Mouse (Mus musculus) liver, adult (tissue): ENCODE data around the gene Ppara.

Source experiments
- GATA4 ChIP-seq: IDR thresholded peaks from 2 replicates; pipeline ENCODE4 v1.6.1; 2014; ENCODE audit warnings: mild to moderate bottlenecking, low read length; ENCODE audit not compliant: insufficient replicate concordance

The Ppara gene

DNA sequence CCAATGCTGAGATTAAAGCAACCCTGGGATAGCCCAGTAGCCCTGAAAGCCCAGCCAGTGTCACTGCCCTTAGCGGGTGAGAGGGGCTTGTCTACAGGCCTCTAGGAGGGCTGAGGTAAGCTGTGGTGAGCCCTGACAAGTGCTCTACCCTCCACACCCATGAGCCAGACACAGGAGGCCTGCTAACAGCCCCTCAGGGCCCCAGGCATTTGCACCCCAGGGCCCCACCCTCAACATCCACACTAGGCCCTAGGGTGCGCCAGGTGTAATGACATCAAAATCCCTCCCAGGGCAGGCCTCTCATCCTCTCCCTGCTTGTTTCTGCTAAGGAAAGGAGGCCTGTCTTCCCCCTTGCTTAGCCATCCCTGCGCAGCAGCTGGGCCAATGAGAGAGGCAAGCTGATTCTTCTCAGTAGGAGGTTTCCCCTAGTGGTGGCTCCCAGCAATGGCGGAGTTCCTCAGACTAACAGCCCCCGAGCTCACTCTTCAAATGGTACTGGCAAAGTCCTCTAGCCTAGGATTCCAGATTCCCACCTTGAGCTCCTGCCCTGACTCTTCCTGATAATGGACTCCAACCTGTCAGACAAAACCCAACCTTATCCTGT, 22.1 kb upstream of the Ppara start:
- no peak for TF ChIP-seq GATA4

DNA sequence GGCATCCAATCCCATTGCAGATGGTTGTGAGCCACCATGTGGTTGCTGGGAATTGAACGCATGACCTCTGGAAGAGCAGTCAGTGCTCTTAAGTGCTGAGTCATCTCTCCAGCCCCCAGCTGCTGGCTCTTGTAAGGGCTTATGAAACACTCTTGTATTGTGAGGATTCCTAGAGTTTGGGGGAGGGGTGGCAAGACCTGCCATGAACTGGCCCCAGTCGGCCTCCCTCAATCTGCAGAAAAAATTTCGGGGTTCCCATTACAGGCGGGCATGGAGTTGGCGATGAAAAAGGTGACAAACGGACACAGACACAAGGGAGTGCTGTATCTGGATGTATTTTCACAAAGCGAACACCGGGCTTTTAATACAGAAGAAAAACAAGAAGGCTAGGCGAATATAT, 21.4 kb upstream of the Ppara start:
- TF ChIP-seq GATA4, result no peak

DNA sequence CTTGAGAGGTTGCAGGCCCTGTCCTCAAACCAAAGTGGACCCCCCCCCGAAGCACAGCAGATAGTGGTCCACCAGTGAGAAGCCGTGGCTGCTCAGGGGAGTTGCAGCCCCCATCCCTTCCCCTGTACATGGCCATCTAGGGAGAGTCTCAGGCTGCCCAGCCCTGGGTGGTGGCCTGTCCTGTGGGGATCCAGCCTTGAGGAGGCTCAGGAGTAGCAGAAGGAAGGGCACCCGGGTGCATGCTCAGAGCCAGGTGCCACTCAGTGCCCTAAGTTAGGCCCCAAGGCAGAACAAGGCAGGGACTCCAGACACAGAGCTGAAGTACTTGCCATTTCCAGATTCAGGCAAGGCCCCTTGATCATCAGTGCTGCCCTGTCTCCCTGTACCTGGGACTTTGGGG, 19.7 kb upstream of the Ppara start:
- no peak for TF ChIP-seq GATA4

DNA sequence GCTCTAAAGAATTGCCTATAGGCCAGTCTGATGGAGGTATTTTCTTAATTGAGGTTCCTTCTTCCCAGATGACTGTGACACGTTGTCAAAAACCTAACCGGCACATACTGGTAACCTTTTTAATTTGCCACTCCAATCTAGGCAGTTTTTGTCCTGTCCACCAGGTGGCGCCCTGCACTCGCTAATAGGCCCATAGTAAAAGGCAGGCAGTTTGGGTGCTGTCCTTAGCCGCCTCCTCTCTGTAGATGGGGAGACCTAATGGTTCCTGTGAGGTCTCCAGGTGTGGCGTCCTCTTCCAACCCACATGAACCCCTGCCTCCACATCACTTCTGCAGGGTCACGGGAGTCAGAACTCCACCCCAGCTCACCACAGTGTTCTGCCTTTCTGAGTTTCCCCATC, 18.7 kb upstream of the Ppara start:
- TF ChIP-seq GATA4, result no peak

DNA sequence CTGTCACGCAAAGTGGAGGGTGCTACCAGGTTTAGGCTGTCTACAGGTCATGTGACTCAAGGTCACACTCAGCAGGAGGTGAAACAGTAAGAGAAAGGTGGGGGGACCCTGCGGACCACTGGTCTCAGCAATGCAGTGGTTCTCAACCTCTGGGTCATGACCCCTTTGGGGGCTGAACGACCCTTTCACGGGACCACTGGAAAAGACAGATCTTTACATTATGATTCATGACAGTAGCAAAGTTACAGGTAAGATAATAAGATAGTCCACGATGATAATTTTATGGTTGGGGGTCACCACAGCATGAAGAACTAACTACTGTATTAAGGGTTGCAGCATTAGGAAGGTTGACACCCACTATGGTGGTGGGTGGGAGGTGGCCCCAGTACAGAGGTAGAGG, 18.2 kb upstream of the Ppara start:
- TF ChIP-seq GATA4, result no peak

DNA sequence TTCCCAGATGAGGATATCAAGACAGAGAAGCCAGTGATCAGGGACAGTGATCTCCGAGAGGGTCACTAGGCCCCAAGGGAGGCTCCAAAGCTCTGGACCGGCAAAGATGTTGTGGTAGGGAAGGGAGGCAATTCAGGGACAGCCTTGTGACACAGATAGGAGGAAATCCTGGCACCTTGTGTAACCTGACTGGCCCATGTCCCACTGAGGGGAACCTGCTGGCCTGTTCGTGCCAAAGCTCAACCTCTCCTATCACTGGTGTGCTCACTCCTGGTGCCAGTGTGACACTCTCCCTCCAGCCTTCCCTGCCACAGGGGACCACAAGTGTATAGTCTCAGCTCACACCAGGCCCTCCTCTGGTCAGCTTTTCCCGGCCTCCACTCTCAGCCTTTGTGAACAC, 17.8 kb upstream of the Ppara start:
- peak; percentile 41; the same call in 1 of the 2 replicates for TF ChIP-seq GATA4

DNA sequence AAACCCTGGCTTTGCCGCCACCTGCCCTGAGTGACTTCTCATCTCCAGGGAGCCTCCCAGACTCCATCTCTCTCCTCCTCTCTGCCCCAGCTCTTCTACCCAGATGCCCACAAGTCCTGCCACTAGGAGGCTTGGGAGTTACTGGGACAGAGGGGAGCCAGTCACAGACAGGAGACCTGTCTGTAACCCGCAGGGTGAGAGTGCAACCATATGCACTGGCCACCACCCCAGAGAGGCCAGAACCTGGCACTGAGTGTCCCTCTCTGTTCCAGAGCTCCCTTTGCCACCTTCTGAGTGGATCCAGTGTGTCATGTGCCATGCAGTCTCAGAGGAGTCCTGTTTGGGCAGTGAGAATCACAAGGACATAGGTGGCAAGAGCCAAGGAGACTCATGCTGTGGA, 17.0 kb upstream of the Ppara start:
- TF ChIP-seq GATA4, result no peak

DNA sequence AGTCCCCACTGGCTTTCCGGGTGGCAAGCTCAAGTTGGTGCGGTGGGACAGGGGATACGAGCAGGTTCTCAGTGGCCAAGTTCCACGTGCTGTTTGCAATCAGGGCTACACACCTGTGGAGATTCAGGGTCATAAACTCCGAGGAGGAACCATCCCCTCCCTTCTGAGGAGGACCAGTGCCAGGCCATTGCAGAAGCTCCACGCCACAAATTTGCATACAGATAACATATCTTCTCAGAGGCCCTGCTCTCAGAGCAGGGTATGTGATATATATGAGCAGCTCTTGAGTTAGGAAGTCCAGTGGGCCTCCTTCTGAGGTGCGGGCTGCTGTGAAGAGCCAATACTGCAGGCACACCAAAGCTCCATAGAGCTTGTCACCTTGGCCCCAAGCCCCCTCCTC, 15.8 kb upstream of the Ppara start:
- TF ChIP-seq GATA4, result no peak

DNA sequence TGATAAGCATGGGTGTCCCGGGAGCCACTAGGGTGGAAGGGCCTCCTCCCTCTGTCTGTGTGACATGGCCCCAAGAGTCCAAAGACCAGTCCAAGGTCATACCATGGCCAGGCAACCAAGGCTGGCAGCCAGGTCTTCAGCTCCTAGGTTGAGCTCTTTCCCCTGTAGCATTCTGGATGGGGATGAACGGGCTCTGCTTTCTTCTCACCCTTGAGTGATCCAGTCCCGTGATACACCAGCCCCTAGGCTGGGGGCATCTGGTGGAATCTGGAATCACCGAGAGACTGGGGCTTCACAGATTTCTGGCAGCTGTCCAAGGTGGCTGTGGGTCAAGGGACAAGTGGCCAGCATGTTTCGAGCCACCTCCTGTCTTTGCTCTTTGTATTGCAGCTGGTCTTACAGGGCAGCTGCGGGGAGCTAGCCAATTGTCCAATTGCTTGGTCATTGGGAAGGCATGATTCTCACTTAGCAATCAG, 14.4 kb upstream of the Ppara start:
- no peak for TF ChIP-seq GATA4

DNA sequence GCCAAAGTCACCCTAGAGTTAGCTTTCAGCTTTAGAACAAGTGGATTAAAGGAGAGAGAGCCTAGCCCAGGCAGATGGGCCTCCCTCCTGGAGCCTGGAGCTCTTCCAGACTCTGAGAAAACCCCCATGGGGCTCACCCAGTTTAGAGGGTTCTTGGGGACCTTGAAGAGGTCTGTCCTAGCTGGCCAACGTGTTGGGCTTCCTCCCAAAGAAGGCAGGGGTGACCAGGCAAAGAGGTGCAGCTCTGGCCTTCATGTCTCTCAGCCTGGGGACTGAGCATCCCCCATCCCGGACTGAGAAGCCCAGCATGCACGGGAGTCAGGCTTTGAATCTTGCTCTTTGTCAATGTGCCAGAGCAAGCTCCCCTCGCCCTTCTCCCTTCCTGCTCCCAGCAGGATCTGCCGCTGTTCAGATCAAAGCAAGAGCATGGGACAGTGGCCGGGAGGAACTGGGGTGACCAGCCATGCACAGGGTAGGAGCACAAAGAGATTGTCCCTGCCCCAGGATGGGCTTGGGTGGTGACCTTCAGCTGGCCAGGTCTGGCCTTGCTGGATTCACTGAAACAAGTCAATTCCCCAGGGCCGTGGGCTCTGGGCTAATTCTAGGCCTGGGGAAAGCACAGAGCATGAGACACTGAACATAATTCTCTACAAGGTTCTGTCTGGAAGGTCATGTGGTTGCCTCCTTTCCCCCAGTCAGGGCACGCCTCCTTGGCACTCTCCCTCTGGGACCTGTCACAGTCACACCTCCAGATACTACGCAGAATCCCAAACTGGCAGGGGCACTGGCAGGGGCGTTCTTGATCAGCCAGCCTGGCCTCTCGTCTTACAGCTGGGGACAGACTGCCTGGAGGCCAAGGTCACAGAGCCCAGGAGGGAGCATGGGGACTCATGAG, 10.3 kb upstream of the Ppara start:
- no peak for TF ChIP-seq GATA4

DNA sequence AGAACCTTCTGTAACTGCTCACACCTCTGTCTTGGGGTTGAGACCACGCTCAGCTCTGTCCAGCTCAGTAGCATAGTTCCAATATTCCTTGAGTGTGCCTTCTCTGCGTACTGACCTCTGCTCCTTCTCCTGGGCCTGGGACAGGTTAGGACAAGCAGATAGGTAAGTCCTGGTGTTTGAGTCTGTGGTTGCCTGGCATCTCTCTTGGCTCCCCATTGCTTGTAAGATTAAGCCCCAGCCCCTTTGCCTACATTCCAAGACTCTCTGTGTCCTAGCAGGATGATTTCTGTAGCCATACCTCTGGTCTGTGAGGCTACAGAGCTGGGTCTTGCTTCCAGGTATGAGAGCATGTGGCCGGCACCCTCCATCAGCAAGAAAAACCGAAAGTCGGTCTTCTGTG, 6.6 kb upstream of the Ppara start:
- TF ChIP-seq GATA4, result no peak

DNA sequence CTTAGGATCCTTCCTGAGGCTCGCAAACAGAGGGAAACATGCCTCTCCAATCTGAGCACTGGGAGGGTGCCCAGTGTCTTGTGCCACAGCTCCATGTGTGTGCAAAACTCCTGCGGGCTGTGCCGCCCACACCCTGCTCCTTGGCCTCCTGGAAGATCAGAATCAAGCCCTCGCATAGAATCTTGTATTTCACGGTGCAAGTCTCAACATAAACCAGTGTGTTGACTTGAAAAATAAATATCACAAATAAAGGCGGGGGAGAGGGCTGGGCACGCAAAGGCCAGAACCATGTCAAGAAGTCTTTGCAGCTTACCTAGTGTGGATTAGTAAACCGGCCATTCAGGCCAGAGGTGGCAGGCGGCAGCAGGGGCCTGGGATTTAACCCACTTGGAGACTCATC, 5.5 kb upstream of the Ppara start:
- TF ChIP-seq GATA4, result no peak

DNA sequence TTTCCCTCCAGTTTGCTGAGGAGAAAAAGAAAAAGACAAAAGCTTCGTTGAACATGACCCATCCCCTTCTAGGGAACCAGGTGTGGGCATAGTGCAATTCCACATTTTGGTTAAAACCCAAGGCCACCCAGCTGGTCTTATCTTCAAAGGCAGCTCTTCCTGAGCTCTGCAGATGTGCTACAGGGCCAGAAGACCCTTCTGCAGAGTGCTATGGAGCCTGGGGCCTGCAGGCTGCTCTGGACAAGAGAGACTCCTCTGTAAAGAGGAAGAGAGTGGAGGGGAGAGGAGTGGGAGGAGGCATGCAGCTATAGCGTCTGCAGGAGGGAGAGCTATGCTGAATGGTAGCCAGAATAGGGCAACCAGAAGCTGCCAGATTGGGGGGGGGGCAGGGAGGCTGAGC, 4.8 kb upstream of the Ppara start:
- TF ChIP-seq GATA4, result no peak

DNA sequence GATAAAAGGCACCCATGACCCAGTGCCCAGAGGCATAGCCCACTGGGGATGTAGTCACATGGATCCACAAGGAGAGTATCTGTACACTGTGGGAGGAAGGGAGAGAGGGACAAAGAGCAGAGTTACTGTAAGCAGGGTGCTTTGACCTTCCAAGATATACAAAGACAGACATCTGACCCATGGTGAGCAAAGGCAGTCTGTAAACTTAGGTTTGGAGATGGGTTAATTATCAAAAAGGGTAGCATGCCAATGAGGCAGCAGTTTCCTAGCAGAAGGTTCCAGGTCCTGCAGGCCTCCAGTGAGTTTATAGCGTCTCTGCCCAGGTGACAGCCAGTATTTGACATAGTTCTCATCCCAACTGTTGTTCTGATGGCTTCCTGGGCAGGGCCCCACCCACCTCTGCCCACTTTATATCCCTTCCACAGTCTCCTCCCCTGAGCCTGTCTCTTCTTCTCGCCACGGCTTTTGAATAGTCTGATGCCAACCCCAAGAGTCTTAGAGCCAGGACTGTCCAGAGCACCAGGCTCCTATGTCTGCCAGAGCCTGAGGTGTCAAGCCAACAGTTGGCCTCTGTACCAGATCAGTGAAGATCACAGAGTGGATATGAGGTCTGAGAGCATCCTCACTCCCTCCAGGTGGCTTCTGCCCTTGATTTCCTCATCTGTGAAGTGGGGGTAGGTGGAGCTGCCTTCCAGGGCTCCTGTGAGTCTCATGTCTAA, 2.7 kb upstream of the Ppara start:
- no peak; the same call in 1 of the 2 replicates for TF ChIP-seq GATA4

DNA sequence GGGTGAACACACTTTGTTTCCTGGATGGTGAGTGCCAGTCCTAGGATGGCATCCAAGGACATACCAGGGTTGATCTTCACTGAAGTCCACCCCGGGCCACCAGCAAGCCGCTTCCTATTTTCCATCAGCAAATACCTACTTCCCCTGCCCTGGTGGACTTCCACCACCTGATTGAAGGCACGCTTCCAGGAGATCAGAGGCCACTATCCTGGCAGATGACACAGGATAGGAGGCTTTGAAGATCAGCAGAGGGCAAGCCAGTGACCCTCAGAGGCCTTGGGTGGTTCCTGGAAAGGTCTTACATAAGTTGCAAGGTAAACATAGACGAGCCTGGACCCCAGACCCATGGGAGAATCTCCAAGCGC, 2.2 kb upstream of the Ppara start:
- no peak for TF ChIP-seq GATA4

DNA sequence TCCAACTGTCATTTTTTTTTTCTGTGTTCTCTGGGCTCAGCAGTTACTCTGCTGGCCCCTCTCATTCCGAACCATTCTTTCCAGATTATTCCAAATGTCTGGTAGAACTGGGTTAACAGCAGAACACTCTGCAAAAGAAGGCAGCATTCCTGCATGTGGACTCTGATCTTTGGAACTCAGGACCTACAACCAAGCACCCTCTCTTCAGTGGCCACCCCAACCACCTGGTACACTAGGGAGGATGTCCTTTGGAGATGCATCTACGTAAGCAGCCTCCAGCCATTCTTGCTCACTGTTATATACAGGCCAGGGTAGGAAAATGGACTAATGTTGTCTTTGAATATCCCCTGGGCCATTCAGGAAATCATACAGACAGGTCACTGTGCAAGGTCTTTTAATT, 1.1 kb upstream of the Ppara start:
- no peak for TF ChIP-seq GATA4
